Mouse (Mus musculus) testis, postnatal 10 days (tissue): ENCODE data around the gene Gatd1.
"Not testable (repeated sequence)": the region's sequence is repeated elsewhere in the genome, so short reads cannot be mapped to it uniquely, and the experiment has no call there.

Source experiments
- DNase-seq: peaks from one replicate; pipeline ENCODE4 v3.0.0; 2021; ENCODE audit warnings: low spot score

The Gatd1 gene

GRCm38 (mm10) chr7:141428701-141429100, 14.8 kb upstream of the Gatd1 start:
- DNase-seq, result no peak

GRCm38 (mm10) chr7:141426948-141427730, 13.2 kb upstream of the Gatd1 start:
- DNase-seq, result no peak

GRCm38 (mm10) chr7:141423811-141424210, 9.9 kb upstream of the Gatd1 start:
- no peak for DNase-seq

- DNase-seq, result no peak
Observed at GRCm38 (mm10) chr7:141420030-141420702, 6.2 kb upstream of the Gatd1 start.

- DNase-seq, result no peak
Observed at GRCm38 (mm10) chr7:141418970-141419369, 5.0 kb upstream of the Gatd1 start.

- DNase-seq, result no peak
Observed at GRCm38 (mm10) chr7:141417731-141418681, 4.1 kb upstream of the Gatd1 start.

GRCm38 (mm10) chr7:141416144-141416841, 2.4 kb upstream of the Gatd1 start:
- no peak for DNase-seq

GRCm38 (mm10) chr7:141413331-141413730, 605 bp downstream of the Gatd1 start:
- DNase-seq, result no peak

GRCm38 (mm10) chr7:141411667-141412066, 2.3 kb downstream of the Gatd1 start:
- DNase-seq, result no peak

- DNase-seq, result no peak
Observed at GRCm38 (mm10) chr7:141410631-141411030, 3.3 kb downstream of the Gatd1 start.

- DNase-seq, result peak; percentile 92
Observed at GRCm38 (mm10) chr7:141408833-141409232, 5.1 kb downstream of the Gatd1 start.

GRCm38 (mm10) chr7:141407670-141408069, 6.3 kb downstream of the Gatd1 start:
- not testable (repeated sequence) for DNase-seq

- DNase-seq, result no peak
Observed at GRCm38 (mm10) chr7:141405466-141405865, 8.5 kb downstream of the Gatd1 start.

- DNase-seq, result peak; percentile 80
Observed at GRCm38 (mm10) chr7:141403305-141403704, 10.6 kb downstream of the Gatd1 start.

- DNase-seq, result no peak
Observed at GRCm38 (mm10) chr7:141395348-141395747, 18.6 kb downstream of the Gatd1 start.

GRCm38 (mm10) chr7:141394771-141395170, 19.2 kb downstream of the Gatd1 start:
- peak; percentile 91 for DNase-seq

- DNase-seq, result no peak
Observed at GRCm38 (mm10) chr7:141394158-141394557, 19.8 kb downstream of the Gatd1 start.

- DNase-seq, result no peak
Observed at GRCm38 (mm10) chr7:141392552-141393222, 21.2 kb downstream of the Gatd1 start.

- DNase-seq, result peak; percentile 99
Observed at GRCm38 (mm10) chr7:141391625-141392551, 22.0 kb downstream of the Gatd1 start, which contains the start of gene Taldo1. TSS of gene Taldo1 (plus strand) at chr7:141392199.
